Mouse (Mus musculus) ovary, postnatal 14 days (tissue): ENCODE results near the gene Znhit1.

ENCODE experiments used
- DNase-seq: peaks from one replicate; pipeline ENCODE4 v3.0.0; 2022; ENCODE audit warnings: low spot score

Gene Znhit1

DNA sequence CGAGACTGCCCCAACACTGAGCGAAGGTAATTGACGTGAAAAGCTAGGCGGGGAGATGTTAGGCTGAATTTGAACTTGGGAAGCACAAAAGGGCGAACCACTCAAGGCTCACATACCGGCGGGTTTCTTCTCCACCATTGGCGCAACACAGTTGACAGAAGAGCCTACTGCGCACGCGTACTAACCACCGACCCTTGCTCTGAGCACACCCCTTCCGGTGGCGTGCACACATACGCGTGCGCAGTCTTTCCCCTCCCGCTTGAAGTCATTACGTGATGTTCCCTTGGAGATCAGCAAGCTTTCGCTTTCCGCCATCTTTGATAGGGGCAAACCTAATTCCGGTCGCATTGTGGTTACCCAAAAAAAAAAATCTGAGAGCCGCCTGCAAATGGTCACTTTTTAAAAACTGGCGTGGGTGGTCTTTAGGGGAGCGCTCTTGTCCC lies 1.1 kb downstream of the Znhit1 start, which contains the start of gene Plod3:
Plod3 (plus strand) TSS at position 325 of the 443 bp plus-strand sequence.
- DNase-seq: peak; percentile 85

GRCm38 (mm10) chr5:136984828-136985227 lies 3.0 kb downstream of the Znhit1 start:
- no peak for DNase-seq

DNA sequence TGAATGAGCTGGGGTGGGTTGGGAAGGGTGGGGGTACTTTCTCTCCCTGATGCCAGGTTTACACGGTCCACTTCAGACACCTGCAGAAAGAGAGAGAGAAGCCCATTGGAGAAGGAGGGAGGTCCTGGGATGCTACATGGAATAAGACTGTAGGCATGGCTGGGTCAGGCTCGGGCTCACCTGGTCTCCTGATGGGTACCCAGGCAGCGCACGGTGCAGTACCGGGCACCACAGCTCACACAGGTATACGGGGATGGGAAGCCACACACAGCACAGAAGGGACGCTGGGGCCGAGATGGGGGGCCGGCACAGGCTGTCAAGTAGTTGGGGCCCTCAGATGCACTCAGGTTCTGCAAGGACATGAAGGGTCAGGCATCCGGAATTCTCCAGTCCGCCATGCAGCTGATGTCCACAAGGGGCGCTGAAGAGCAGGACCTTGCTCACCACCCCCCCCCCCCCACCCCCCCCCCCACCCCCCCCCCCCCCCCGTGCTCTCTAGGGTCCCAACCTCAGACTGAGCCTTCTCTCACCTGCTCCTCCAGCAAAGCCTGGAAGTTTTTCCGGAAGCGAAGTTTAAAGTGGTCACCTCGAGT lies 5.4 kb downstream of the Znhit1 start:
- DNase-seq: no peak

DNA sequence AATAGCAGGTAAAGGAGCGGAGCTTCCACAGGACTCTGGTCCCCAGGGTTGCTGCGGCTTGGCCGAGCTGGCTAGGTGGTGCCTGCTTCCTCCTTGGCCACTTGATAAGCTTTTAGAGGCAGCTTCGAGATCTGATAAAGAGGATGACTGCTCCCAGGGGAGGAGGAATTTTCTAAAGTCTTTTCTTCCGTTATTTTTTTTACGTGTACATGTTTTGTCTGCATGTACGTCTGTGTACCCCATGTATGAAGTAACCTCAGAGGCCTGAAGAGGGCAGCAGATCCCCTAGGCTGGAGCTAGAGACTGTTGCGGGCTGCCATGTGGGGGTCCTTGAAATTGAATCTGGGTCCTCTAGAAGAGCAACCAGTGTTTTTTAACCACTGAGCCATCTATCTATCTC lies 6.8 kb downstream of the Znhit1 start:
- no peak for DNase-seq

DNA sequence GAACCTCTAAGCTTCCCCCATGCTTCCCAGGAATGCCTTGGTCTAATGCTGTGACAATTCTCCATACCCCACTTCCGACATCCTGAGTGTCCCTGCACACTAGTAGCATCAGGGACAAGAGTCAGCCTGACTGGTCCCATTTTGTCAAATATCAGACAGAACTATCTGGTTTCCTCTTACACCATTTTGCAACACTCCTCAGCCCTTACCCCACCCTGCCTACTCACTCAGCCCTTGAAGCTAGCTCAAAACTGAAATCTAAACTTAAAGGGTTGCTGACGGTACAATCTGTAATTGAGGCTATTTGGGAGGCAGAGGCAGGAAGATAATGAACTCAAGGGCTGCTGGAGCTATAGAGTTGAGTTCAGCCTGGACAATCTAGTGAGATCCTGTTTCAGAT lies 8.1 kb downstream of the Znhit1 start:
- DNase-seq: no peak

- DNase-seq: no peak
Measured at GRCm38 (mm10) chr5:136977769-136978168, 10.1 kb downstream of the Znhit1 start.

DNA sequence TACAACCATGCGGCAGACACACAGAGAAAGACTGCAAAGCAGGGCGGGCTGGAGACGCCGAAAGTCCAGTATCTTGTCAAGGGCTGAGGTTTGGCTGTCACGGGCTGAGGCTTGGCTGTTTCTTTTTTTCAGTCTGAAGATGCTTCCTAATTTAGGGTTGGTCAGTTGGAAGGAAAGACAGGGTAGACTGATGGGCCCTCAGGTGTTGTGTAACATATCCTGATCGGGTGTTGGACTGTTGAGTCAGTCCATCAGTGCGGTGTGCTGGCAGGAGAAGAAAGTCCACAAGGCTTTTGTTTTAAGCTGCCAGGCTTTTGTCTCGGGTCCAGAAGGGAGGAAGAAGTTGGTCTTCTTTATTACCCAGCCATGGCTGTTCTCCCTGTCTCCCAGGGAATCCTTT lies 14.2 kb downstream of the Znhit1 start:
- DNase-seq: no peak

GRCm38 (mm10) chr5:136970703-136971102 lies 17.1 kb downstream of the Znhit1 start:
- DNase-seq: peak; percentile 66

- peak; percentile 49 for DNase-seq
Measured at GRCm38 (mm10) chr5:136967592-136967991, 20.2 kb downstream of the Znhit1 start.

GRCm38 (mm10) chr5:136966861-136967455 lies 20.9 kb downstream of the Znhit1 start:
- DNase-seq: no peak

DNA sequence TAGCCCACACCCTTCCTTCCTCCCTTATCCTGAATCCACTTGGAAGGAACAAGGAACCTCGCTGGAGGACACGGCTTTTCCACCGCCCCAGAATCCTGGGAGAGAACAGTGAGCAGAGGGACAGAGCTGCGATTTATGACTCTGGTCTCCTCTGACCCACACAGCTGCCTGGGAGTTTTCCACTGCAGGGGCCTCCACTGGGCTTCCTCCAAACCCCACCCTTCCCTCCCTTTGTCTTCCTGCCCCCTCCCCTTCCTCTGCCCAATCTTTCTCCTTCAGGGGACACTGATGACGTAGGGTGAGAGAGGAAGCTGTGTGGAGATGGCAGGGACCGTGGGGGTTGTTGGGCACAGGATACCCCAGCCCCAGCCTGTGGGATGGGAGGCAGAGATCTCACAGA lies 21.5 kb downstream of the Znhit1 start, which contains the start of gene Cldn15:
Cldn15 (plus strand) TSS at position 286 of the 400 bp plus-strand sequence.
- DNase-seq: no peak

DNA sequence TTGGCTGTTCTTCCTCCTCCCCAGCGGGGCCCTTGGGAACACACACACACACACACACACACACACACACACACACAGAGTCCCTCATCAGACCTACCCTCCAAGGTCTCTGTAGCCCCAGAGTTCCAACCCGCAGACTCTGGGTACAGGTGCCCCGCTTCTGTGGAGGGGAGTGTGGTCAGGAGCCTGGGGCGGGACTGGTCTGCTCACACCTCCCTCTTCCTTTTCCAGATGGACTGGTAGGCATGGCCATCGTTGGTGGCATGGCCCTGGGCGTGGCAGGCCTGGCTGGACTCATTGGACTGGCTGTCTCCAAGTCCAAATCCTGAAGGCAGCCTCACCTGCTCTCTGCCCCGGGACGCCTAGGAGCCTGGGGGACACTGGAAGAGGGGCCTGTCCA lies 22.1 kb downstream of the Znhit1 start:
- DNase-seq: no peak

- DNase-seq: no peak
Measured at GRCm38 (mm10) chr5:136965210-136965609, 22.6 kb downstream of the Znhit1 start.

DNA sequence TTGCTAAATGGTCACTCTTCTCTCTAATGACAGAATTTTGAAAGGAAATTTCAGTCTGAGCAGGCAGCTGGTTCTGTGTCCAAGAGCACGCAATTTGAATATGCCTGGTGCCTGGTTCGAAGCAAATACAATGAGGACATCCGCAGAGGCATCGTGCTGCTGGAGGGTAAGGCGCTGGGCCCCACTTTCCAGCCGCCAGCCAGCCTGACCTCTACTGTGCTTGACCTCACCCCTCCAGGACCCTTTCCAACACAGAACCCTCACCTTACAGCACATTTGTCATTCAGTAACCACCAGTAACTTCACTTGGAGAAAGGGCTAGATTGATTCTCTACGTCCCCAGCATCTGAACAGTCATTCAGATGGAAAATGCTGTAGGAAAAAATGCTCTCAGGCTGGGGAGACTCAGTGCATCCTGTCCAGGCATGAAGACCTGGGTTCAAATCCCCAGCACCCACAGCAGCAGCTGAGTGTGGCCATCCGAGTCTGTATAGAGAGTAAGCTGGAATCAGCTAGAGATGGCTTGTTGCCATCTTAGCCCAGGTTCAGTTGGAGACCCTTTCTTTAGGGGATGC lies 24.8 kb downstream of the Znhit1 start:
- DNase-seq: no peak

GRCm38 (mm10) chr5:136962501-136962900 lies 25.3 kb downstream of the Znhit1 start:
- peak; percentile 74 for DNase-seq

DNA sequence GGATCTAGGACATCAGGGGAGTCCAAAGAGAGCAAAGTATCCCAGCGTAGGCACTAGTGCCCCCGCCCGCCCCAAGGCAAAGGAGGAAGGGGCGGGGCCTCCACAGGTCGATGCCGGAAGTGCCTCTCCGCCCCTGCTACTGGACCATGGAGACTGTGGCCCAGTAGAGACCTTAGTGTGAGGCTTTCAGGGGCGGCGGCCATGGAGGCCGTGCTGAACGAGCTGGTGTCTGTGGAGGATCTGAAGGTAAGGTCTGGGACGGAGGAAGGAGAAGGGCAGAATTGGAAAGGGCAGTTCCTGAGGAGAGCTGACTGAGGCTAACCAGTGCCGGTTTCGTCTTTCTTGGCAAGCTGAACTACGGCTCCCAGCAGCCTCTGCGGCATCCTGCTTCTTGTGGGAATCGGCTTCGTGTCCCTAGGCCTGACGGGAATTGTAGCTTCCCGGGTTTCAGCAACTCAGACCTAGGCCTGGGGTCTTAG lies 25.8 kb downstream of the Znhit1 start:
- DNase-seq: peak; percentile 78

DNA sequence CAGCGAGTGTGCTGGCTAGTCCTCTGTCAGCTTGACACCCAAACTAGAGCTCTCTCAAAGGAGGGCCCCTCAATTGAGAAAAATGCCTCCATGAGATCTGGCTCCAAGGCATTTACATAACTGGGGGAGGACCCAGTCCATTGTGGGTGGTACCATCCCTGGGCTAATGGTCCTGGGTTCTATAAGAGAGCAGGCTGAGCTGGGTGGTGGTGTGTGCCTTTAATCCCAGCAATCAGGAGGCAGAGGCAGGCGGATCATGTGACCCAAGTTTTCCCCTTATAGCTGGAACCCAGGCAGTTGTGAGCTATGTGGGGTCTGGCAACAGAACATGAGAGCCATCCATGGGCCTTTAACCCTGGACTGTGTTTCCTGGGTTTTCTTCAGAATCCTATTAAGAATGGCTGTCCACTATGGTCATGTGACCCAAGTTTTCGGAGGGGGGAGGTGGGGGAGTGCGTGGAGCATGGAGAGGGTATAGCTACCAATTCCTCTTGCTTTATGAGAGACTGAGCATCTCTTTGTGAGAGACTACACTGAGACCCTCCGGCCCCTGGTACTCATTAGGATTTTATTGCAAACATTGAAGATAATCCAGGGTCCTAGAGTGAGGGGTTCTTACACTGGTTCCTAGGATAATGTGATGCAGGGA lies 26.4 kb downstream of the Znhit1 start:
- DNase-seq: no peak

DNA sequence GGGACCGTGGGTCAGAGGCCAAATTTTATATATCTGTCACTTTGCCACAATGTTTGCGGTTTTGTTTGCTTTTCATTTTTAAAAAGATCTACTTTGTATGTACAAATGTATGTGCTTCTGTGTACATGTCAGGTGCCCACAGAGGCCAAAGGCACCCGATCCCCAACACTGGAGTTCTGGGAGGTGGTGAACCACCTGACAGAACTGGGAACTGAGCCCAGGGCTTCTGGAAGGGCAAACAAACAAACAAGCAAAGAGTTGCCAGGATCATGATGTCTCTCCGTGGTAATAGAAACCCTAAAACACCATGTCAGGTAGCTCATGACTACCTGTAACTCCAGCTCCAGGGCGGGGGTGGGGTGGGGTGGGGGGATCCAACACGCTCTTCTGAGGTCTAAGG lies 27.8 kb downstream of the Znhit1 start:
- no peak for DNase-seq

- DNase-seq: no peak
Measured at GRCm38 (mm10) chr5:136958991-136959605, 28.7 kb downstream of the Znhit1 start.

- DNase-seq: no peak
Measured at GRCm38 (mm10) chr5:136957250-136957649, 30.6 kb downstream of the Znhit1 start.

- DNase-seq: no peak
Measured at GRCm38 (mm10) chr5:136955622-136956021, 32.2 kb downstream of the Znhit1 start.

DNA sequence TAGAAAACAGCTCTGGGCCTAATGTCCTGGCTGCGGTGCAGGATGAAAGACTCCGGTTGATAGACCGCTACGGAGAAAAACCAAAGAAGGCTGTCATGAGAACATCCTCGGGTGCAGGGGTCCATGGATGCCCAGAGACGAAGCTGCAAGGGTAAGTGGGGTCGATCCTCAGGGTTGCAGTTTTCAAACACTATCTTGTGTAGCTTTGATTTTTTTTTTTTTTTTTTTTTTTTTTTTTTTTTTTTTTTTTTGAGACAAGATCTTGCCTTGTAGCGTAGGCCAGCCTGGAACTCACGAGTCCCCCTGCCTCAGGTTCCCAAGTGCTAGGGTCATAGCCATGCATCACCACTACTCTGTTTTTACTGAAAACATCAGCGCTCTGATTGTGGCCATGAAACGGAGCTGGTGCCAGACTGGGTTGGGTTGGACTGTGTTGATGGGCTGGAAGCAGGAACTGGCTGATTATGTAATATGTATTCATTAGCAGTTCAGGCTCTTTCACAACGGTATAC lies 34.3 kb downstream of the Znhit1 start:
- DNase-seq: no peak
